Mouse (Mus musculus) frontal cortex, adult (tissue): ENCODE results near the gene Cttnbp2.

ENCODE experiments used
- ATAC-seq: cut with Nextera tagmentation; 2 replicates; pipeline ENCODE4 v1.9.2; 2017; ENCODE audit warnings: mild to moderate bottlenecking, moderate library complexity, mixed read lengths; ENCODE audit not compliant: low TSS enrichment

Cttnbp2 gene

DNA sequence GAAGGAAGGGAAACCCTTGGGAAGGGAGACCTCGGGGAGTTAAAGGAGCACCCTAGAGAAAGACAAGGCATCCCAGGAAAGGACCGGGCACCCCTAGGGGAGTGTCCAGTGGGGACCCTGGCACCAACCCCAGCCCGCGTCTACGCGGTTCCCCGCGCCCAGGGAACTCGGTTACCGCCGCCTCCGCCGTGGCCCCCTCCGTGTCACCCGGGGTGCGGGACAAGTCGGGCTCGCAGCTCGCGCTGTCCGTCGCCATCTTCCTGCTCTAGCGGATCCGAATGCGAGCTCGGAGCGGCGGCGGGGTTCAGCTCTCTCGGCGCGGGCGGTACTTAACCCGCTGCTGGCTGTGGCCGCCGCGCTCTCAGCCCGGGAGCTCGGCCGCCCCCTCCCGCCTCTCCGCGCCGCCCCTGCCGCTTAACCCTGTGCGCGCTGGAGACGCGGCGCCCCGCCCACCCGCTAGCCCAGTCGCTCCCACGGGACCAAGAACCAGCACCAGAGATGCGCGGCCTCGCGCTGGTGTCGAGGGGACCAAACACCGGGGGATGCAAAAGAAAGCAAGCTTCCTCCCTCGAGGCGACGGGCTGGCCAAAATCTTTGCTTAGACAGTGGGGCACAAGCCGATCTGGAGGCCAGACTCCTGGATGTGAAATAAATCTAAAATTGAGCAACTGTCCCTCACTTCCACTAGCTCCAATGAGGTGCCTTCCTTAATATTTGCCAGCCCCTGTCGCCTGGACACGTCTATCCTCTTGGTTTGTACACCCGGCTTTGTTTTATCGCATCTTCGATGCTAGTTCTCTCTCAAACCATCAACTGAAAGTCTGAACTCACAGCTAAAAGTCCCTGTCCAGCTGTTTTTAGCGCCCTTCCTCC, at the start of gene Cttnbp2:
Cttnbp2 (minus strand) TSS at position 364 of the 873 bp plus-strand sequence.
- ATAC-seq = peak; percentile 64

DNA sequence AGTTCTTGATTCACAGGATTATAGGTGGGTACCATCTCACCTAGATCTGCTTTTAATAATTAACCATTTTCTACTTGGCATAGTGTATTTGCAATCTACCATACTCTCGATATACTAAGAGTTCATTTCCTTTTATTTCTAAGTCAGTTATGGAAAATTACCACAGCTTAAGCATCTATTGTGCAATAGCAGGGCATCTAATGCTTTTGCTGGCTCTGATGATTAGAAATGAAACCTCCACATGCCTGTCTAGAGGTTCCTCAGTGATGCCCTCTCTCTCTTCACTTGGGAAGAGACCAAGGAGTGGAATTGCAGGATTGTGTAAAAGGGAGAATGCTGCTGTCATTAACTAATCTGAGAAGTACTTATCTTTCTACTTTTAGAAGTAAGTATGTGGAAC, 44.4 kb upstream of the Cttnbp2 start:
- ATAC-seq = no peak

DNA sequence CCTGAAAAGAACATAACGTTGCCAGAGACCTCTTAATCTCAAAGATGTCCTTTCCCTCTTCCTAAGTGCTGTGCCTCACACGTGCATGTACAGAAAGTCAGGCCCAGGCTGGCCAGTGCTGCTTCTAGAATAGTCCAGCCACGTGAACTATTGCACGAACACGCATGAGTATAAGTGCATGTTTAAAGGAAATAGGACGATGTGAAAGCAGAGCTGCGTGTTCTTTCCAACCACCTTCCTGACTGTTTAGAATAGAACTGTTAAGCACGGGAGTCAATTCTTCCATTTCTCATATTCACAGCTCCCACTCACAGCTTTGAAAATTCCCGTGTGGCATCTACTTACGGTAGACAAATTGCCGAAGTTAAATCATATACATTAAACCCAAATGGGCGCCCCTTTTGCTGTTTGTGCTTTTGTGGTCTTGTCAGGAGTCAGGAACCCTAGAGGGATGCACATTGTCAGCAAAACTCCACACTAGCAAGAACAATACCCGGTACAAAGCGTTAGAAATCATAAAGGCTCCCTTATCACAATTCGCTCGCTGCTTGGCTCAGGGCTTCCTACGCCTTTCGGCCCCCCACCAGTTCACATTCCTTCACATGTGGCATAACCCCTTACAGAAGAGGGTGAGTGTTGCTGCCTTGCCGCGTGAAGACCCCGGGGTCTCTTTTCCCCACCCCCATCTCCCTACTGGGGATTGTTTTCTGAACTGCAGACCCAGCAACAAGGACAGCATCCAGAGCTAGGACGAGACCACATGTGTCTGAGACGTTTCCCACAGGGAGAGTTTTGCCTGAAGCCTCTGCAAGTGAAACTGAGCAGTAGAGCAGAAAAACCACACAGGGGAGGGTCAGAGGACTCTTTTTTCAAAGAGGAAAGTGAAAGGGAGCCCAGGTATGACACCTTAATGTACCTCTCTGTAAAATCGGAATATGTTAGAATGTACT, 33.1 kb upstream of the Cttnbp2 start:
- peak; percentile 75 for ATAC-seq

DNA sequence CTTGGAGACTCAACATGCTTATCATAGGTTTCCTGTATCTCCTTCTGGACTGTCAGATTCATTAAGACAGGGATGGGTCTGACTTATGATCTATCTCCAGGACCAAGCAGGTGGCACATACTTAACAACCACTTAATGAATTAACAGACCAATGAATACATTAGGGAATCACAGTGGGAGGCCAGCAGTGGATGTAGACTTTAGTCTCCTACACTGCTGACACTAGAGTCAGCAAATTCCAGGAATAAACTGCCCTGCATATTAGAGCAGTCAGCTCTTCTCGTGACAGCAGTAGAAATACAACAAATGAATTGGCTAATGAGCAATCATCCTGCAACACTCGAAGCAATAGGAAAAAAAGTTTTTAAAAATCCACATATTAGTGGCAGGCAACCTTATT, 29.2 kb upstream of the Cttnbp2 start:
- ATAC-seq = no peak

DNA sequence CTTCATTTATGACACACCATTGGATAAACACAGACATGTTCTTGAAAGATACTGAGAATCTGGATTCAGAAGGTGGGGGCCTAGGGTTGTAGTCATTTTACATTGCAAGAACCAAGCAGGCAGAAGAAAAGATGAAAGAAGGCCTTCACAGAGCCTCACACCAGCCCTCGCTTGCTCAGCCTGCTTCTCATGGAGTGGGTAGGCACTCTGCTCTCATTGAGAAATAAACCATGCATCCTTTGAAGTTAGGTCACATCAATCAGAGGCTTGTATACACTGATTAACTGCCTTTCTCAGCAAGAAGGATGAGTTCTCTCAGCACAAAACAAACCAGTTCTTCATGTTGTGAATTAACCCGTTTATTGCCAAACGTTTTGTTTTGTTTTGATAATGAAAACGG, 25.8 kb upstream of the Cttnbp2 start:
- 0 out of 2 replicates have a peak, but pooled peaks have one; percentile 31 for ATAC-seq

DNA sequence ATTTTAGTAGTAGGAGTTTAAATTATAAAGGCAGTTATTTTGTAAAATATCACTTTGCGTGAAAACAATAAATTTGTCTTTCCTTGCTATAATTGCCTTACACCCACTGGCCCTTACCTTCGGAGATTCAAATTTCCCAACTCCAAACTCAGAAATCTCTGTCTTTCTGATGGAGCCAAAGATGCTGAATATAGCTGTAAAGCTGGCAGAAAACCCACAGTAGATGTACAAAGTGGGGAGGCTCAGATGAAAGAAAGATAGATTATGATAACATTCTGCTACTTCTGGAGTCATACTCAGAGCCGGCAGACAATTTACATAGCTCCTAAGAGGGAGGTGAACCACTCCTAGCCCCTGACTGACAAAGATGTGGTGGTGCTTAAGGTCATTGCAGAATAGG, 15.8 kb upstream of the Cttnbp2 start:
- ATAC-seq = peak; percentile 96

DNA sequence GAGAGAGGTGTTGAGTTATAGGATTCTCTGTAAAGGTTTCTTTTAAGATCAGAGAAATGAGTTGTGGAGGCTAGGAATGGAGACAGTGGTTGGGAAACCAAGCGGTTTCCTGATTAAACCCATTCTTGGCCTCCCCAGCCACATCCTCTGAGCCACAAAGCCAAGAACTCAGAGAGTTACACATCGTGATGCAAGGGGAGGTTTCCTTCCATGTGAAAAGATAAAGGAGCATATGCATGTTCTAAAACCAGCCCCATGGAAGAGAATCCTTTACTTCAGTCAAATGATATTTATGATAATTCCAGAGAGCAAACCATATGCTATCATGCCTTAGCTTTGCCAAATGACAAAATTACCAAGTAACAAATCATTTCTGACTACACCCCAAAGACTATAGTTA, 3.0 kb upstream of the Cttnbp2 start:
- ATAC-seq = peak; percentile 58

DNA sequence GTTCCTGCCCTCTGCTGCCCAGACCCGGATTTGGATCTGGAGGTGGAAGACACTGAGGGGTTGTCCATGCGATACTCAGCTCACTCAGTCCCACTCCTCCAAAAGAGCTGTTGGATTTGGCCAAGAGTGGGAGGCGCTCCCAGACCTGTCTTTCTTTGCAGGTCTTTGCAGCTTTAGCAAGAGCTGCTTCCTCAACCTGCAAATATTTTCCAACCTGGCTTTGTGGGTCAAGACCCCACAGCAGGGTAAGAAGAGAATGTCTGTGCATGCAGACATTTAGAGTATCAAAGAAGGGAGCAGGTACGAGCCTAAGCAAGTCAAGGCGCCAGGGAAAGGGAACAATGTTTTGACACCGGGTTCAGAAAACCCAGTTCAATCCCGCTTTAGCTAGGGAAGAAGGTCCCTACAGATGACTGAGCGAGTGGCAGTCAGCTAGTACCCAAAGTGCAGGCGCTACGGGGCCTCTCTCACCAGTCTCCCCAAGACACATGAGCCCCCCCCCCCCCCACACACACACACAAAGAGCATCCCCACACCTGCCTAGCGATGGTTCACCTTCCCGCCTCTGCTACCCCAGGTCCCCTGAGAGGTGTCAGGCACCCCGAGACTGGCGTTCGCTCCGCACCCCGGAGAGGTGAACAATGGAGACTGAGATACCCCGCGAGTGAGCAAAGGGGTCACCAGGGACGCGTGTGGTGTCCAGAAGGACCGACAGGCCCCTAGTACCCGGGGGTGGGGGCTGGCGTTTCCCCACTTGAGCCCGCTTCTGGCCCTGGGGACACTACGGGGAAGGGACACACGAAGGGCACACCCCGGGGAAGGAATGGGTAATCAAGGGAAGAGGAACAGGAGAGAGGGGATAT, 801 bp downstream of the Cttnbp2 start:
- peak; percentile 15 for ATAC-seq

DNA sequence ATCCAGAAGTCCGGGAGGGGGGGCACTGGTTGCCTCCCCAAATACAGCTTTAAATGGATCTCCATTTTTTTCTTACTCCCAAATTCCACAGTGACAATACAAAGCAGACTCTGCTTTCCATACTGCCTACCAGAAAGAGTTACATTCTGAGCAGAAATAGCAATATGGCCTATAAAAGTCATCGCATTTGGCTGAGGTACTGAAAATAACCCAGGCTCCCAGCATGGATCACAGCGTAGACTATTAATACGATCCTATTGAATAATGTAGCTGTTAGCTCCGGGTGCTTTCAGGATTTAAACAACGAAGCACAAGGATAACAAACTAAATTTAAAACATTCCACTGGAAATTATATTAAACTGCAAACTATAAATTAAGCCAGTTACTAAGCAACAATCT, 2.8 kb downstream of the Cttnbp2 start:
- 0 out of 2 replicates have a peak, but pooled peaks have one; percentile 3 for ATAC-seq

DNA sequence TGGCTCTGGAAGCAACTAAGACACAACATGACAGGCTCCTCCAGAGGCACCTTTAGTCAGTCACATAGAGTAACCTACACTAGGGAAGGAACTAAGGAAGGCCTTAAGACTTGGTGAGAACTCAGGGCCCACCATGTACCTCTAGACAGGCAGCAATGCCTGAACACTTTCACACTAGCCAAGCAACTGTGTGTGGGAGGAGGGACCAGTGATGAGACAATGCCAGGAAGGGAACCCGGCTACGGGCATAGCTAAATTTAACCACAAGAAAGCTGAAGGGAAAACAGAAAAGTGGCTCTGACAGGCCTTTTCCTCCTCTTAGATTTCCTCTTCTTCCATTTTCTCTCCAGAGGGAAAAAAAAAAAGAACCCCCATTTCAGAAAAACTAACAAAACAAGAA, 6.6 kb downstream of the Cttnbp2 start:
- peak; percentile 71 for ATAC-seq

DNA sequence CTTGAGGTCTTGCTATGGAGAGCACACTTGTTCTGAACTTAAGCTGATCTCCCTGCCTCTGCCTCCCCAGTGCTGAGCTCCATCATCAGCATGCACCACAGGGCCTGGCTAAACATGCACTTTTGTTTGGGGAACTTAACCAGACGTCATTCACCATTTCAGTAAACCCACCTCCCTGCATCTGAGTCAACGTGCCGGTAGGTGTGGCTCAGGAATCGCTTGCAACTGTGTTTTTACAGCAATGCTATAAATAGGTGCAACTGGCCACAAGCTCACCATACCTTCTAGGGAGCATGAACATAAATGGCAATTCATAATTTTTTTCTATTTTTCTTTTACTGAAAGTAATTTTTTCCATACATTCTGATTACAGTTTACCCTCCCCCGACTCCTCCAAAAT, 14.8 kb downstream of the Cttnbp2 start:
- no peak for ATAC-seq

DNA sequence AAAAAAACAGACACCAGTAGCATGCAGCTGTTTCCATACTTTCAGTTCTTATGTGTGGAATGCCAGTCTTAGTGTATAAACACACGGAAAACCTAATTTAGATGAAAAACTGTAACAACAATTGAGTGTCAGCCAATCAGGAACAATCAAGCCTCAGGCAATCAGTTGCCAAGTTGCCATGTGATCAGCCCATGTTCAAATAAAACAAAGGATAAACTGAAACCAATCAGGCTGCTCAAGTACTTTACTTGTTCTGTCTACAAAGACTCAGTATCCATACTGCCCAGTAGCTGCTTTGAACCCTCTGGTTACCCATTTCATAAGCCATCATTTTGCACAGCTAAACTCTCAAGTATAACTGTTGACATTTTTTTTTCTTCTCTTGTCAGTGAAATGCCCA, 21.7 kb downstream of the Cttnbp2 start:
- ATAC-seq = no peak

DNA sequence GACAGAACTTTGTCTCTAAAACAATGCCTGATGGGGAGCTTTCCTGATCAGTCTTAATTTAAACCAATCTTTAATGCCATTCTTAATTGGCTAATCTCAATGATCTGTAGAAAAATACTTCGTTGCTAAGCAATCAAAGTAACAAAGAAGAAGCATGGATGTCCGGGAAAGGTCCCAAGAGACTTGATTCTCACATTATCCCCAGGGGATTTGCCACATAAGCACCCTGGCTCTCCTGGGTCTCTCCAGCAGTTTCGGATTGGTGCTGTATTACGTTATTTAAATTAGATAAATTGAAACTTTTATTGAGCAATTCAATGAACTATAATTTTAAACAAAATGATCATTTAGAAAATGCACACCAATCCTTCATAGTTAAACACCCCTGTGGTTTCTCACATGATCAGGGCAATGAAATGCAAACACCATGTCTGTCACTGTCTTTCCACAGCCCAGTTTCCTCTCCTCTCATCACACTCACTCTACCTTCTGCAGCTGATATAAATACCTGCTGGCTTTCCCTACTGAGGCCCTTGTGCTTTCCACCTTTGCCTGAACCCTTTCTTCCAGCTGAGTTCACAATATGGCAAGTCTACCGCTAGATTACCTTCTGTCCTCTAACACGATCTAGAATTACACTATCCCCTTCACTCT, 22.3 kb downstream of the Cttnbp2 start:
- no peak for ATAC-seq

DNA sequence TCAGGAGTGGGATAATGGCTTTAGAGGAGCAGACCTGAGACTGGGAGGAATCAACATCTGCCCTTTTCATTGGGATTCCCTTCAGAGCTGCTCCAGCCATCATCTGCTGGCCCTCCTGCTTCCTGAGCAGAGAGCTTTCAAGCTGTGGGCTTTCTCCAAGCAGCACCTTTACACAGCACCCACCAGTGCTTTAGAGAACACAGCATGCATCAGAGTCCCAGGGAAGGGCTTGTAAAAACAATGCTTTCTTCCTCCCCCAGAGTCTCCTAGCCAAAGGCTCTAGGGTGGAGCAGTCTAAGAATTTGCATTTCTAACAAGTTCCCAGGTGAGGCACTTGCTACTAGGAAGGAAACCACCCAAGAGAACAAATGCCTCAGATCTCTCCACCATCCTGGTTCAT, 29.6 kb downstream of the Cttnbp2 start:
- ATAC-seq = peak; percentile 29

DNA sequence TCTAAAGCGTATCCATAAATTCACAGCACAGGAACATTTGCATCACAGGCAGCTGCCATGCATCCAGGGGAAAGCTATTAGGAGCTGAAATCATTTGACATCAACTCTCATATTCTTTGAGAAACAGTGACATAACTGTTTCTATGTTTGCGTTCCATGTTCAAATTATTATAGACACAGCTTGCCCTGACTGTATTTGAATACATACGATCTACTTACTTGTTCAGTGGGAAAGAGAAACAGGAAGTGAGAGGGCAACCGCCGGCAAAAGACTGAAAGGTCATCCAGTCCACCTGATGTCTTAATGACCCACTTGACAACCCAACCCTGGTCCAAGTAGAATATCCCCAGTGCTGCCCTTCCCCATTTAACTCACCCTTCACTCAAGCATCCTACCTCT, 30.6 kb downstream of the Cttnbp2 start:
- ATAC-seq = no peak

DNA sequence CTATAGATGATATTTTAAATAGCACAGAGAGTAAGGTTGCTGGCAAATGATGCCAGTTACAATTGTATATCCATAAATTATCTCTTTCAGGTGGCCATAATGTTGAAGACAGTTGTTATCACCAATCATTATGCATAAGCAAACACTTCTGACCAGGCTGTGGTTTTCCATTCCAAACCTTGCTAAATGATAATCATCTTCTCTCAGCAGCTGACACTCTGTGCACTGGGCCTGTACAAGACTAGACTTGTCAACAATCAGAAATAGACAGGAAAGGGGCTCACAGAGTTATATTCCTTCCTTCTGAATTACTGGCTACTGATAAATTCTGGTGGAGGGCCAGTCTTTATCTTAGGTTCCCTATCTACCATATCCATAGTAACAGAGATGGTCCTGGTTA, 32.1 kb downstream of the Cttnbp2 start:
- no peak for ATAC-seq

DNA sequence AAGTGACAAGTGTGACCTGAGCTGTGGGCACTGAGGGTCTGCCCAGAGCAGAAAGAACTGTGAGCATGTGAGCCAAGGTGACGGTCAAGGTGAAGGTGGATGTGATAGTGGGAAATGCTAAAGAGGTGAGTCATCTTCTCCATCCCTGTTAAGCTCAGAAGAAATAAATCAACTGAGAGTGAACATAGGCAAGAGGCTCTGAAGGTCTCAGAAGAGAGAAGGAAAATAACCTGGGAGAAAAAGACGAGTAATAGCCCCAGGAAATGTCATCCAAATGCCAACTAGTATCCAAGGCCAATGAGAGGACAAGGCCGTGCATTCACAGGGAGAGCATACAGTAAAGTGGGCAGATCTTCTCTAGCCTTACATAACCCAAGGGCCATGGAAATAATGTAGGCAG, 32.9 kb downstream of the Cttnbp2 start:
- ATAC-seq = no peak

DNA sequence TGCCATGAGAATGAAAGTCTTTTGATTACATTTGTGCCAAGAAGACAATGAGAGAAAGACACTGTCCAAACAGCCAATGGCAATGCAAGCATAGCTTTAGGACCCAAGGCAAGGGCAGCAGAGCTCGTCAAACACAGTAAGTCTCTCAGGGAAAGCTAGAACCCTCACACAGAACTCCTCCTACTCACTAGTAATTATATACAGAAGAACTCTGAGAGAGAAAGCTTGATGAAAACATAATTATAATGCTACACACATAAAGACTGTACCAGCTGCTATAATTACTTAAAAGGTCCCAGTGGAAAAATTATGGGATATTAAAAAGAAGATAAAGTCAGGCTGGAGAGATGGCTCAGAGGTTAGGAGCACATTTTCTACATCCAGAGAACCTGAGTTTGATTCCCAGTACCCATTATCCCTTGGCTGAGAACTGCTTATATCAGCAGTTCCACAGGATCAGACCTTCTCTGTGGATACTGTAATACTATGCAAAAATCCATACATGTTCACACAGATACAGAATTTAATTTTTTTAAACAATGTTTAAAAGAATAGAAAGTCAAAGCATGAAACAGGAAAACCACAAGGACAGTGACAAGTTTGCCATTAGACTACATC, 37.2 kb downstream of the Cttnbp2 start:
- ATAC-seq = peak; percentile 65

DNA sequence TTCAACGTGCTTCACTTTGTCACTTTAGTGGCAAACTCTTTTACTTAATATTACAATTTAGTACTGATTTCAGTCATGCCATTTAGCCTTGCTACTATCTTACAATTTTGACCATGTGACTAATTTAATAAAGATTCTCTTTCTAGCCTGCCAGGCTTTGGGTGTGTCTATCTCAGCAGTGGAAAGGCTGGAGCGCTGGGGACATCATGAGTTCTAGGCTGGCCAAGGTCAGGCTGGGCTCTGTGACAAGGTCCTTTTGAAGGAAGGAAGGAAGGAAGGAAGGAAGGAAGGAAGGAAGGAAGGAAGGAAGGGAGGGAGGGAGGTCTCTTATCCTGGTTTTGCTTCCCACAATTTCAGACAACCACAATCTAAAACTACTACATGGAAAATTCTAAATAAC, 39.7 kb downstream of the Cttnbp2 start:
- ATAC-seq = no peak

DNA sequence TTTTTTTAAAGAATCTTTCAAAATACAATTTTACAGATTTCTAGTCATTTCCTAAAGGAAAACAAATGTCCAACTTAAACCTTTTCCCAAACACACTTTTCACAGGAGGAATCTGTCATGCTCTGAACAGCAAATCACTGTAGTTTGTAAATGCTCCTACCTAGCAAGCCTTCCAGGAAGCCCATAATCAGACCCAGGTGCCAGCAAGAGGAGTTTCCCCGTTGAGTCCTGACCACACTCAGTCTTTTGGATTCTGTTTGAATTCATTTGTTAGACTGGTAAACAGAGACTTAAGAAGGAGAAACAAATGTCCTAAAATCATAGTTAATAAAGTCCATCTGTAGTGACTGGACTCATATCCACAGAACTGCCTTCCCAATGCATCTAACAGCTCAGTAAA, 40.1 kb downstream of the Cttnbp2 start:
- ATAC-seq = no peak

DNA sequence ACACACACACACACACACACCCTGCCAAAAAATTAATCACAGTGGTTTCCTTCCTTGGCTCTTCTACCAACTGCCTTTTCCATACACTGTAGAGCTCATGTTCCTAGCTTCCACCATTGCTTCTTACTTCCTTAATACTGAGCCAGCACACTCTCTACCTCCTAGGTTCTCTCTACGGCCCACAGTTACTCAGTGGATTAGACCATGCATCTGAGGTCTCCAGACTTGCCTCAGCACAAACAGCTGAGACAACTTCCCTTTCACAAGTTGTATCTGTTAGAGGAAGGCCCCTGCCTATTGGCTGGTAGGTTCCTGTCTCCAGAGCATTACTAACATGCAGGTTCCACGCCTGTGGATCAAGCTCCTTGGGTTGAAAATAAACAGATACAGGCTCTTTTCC, 45.4 kb downstream of the Cttnbp2 start:
- no peak for ATAC-seq
